Mouse (Mus musculus): ENCODE data around the gene Plbd2. TPM values are rescaled to one million over a fixed set of nuclear protein-coding genes. Genes with fewer than 3 reads are reported as not detected.

Plbd2 gene
- polyA plus RNA-seq, 1 experiment from 2014 or later, result 43.9 TPM

DNA sequence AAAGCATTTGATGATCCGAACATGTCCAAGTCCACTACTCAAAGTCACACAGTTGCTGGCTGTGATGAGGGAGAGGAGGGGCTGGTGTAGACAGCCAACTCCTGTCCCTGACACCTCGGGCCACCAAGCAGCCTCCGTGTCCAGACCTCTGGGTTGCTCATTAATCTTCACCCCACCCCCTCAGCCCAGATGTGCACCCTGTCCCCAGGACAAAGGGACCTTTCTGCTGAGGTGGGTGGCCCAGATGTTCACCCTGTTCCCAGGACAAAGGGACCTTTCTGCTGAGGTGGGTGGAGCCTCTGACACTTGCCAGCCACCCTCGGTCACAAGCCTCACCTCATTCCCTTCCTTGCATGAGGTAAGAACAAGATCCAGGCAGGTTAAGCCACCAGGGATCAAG, 31.9 kb downstream of the Plbd2 start:
- H3K4me1 ChIP-seq (ENCODE audit: control insufficient read depth, insufficient read depth, low read length), result peaks cover 9% of the 10 kb centered on the region
- no peaks in the 10 kb centered on the region for H3K36me3 ChIP-seq (ENCODE audit: control insufficient read depth, insufficient read depth, low read length)
- no peaks in the 10 kb centered on the region; the same call in 1 of the 2 replicates for H3K27me3 ChIP-seq (replicated peaks; ENCODE audit: control insufficient read depth, insufficient read depth, low read length)
- H3K9ac ChIP-seq (ENCODE audit: low read depth, low read length), result no peak overlapping the region
- H3K27ac ChIP-seq (ENCODE audit: low read length), result no peak overlapping the region
- no peaks in the 10 kb centered on the region for H3K9me3 ChIP-seq (ENCODE audit: control insufficient read depth, low read length)
- 40% methylated on average over 4 of the region's 4 CpGs for WGBS
- H3K4me2 ChIP-seq (ENCODE audit: low read depth, low read length), result no peak overlapping the region
- no peak overlapping the region for H3K4me3 ChIP-seq (ENCODE audit: low read length)
- peak; percentile 47 for ATAC-seq

DNA sequence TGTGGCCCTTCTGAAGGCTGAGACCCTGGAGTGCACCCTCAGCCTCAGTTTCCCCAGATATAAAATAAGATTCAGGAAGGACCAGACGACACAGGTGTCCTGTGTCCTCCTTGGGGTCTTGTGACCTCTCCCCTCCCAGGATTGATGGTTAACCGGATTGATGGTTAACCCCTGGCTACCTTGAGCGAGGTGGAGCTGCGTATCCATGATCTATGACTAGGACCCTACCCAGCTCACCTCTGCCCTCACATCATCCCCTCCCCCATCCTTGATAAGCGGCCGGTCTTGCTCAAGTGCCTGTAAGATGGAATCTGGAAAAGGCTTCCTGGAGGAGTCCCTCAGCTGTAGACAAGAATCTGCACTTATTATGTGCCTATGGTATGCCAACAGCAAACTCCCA, 34.6 kb downstream of the Plbd2 start:
- H3K4me1 ChIP-seq (ENCODE audit: control insufficient read depth, insufficient read depth, low read length), result peaks cover 6% of the 10 kb centered on the region
- no peak for ATAC-seq
- WGBS, result 66% methylated on average over 6 of the region's 6 CpGs
- no peak overlapping the region for H3K9ac ChIP-seq (ENCODE audit: low read depth, low read length)
- H3K9me3 ChIP-seq (ENCODE audit: control insufficient read depth, low read length), result no peaks in the 10 kb centered on the region; the same call in 1 of the 2 replicates
- no peak overlapping the region for H3K4me2 ChIP-seq (ENCODE audit: low read depth, low read length)
- no peak overlapping the region for H3K27ac ChIP-seq (ENCODE audit: low read length)
- no peak overlapping the region for H3K4me3 ChIP-seq (ENCODE audit: low read length)
- H3K27me3 ChIP-seq (replicated peaks; ENCODE audit: control insufficient read depth, insufficient read depth, low read length), result no peaks in the 10 kb centered on the region
- H3K36me3 ChIP-seq (ENCODE audit: control insufficient read depth, insufficient read depth, low read length), result no peaks in the 10 kb centered on the region

DNA sequence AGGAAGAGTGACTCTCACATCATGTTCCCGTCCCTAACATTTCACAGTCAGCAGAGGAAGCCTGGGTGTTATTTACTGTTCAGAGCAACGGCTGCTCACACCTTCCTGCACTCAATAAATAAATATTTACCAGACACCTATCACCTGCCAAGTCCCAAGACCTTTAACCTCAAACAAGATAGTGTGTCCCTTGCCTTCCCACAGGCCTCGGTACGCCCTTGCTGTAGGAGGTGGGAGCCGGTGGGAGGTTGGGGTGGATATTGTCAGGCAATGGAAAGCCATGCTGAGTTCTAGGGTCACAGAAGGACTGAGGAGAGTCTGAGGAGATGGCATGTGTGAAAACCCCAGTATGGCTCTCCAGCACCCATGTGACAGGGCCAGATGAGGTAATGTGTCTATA, 35.1 kb downstream of the Plbd2 start:
- Histone ChIP-seq H3K27me3 (replicated peaks; ENCODE audit: control insufficient read depth, insufficient read depth, low read length) (no peaks in the 10 kb centered on the region), H3K27ac (ENCODE audit: low read length) (no peak overlapping the region), H3K4me3 (ENCODE audit: low read length) (no peak overlapping the region), H3K9ac (ENCODE audit: low read depth, low read length) (no peak overlapping the region), H3K9me3 (ENCODE audit: control insufficient read depth, low read length) (no peaks in the 10 kb centered on the region; the same call in 1 of the 2 replicates), H3K4me1 (ENCODE audit: control insufficient read depth, insufficient read depth, low read length) (peaks cover 6% of the 10 kb centered on the region), H3K4me2 (ENCODE audit: low read depth, low read length) (no peak overlapping the region), H3K36me3 (ENCODE audit: control insufficient read depth, insufficient read depth, low read length) (no peaks in the 10 kb centered on the region)
- ATAC-seq, result peak; percentile 37; the same call in 1 of the 2 replicates
- 58% methylated on average over 5 of the region's 5 CpGs for WGBS

DNA sequence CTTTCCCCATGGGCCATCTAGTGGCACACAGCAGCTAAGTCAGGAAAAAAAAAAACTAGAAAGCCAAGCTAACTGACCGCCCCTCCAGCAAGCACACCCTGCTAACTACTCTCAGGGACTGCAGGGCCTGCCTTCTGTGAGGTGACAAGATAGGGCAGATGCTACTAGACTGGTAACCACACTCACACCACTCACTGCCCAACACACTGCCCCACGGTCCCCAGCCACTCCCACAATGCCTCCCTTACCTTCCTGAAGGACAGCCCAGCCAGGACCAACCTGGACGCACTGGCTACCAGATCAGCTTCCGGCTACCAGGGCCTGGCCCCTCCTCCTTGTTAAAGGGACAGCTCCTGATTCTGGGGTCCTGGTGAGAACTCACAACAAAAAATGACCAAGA, 36.4 kb downstream of the Plbd2 start:
- Histone ChIP-seq H3K9ac (ENCODE audit: low read depth, low read length) (peak overlapping the region; percentile 44; the same call in 1 of the 2 replicates), H3K9me3 (ENCODE audit: control insufficient read depth, low read length) (no peaks in the 10 kb centered on the region; the same call in 1 of the 2 replicates), H3K27me3 (replicated peaks; ENCODE audit: control insufficient read depth, insufficient read depth, low read length) (no peaks in the 10 kb centered on the region), H3K4me2 (ENCODE audit: low read depth, low read length) (peak overlapping the region; percentile 33), H3K27ac (ENCODE audit: low read length) (no peak overlapping the region), H3K36me3 (ENCODE audit: control insufficient read depth, insufficient read depth, low read length) (no peaks in the 10 kb centered on the region), H3K4me1 (ENCODE audit: control insufficient read depth, insufficient read depth, low read length) (peaks cover 6% of the 10 kb centered on the region), H3K4me3 (ENCODE audit: low read length) (peak overlapping the region; percentile 37)
- ATAC-seq, result peak; percentile 62
- 4% methylated on average over 4 of the region's 4 CpGs for WGBS

DNA sequence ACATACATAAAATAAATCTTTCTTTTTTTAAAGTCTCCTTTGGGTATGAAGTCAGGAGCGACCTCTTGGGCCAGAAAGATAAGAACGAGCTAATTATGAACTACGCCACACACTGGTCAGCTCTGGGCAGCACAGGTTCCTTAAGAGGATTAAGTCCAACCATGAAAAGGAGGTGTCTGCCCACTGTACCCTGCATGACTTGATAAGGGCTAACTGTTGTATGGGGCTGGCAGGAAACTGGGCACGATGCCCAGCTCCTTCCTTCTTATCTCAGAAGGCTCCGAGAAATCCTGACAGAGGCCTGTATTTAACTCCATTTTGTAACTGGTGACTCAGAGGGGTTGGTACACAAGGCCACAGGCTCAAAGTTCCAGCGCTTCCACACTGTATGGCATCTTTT, 37.6 kb downstream of the Plbd2 start:
- Histone ChIP-seq H3K4me2 (ENCODE audit: low read depth, low read length) (no peak overlapping the region), H3K36me3 (ENCODE audit: control insufficient read depth, insufficient read depth, low read length) (no peaks in the 10 kb centered on the region), H3K27ac (ENCODE audit: low read length) (no peak overlapping the region), H3K4me1 (ENCODE audit: control insufficient read depth, insufficient read depth, low read length) (no peaks in the 10 kb centered on the region), H3K9ac (ENCODE audit: low read depth, low read length) (no peak overlapping the region), H3K27me3 (replicated peaks; ENCODE audit: control insufficient read depth, insufficient read depth, low read length) (no peaks in the 10 kb centered on the region), H3K9me3 (ENCODE audit: control insufficient read depth, low read length) (no peaks in the 10 kb centered on the region; the same call in 1 of the 2 replicates), H3K4me3 (ENCODE audit: low read length) (no peak overlapping the region)
- peak; percentile 59 for ATAC-seq
- 72% methylated on average over 6 of the region's 6 CpGs for WGBS

DNA sequence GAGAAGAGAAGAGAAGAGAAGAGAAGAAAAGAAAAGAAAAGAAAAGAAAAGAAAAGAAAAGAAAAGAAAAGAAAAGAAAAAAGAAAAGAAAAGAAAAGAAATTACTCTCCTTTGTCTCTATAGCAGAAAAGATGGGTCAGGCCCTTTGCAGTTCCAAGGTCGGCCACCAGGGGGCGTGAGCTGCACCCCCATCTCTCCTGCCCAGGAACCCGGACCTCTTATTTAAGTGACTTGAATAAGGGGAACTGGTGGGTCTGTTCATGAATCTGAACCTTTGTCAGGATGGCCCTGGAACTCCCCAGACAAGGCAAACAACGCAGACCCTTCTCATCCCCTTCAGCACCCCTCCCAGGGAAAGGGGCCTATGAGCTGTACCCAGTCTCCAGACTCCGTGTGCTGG, 38.4 kb downstream of the Plbd2 start:
- Histone ChIP-seq H3K27me3 (replicated peaks; ENCODE audit: control insufficient read depth, insufficient read depth, low read length) (no peaks in the 10 kb centered on the region), H3K4me1 (ENCODE audit: control insufficient read depth, insufficient read depth, low read length) (no peaks in the 10 kb centered on the region), H3K36me3 (ENCODE audit: control insufficient read depth, insufficient read depth, low read length) (no peaks in the 10 kb centered on the region), H3K4me2 (ENCODE audit: low read depth, low read length) (no peak overlapping the region), H3K9me3 (ENCODE audit: control insufficient read depth, low read length) (no peaks in the 10 kb centered on the region; the same call in 1 of the 2 replicates), H3K9ac (ENCODE audit: low read depth, low read length) (no peak overlapping the region), H3K27ac (ENCODE audit: low read length) (no peak overlapping the region), H3K4me3 (ENCODE audit: low read length) (no peak overlapping the region)
- ATAC-seq, result no peak
- 43% methylated on average over 5 of the region's 5 CpGs for WGBS

DNA sequence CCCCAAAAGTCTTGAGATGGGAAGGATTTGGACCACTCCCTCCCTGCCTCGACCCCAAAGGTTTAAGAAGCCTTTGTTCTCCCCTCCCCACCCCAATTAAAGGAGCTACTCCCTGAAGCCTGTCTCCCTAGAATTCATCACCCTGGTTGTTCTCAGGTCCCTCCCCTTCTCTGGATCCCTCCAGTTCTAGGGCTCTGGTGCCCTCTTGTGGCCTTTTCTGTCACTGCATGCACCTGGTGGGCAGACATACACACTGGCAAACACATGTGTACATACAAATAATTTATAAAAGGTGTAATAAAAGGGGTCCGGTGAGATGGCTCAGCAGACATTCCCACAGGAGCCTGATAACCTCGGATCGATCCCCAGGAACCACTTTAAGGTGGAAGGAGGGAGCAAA, 39.1 kb downstream of the Plbd2 start:
- WGBS, result 76% methylated on average over 4 of the region's 4 CpGs
- Histone ChIP-seq H3K9me3 (ENCODE audit: control insufficient read depth, low read length) (no peaks in the 10 kb centered on the region; the same call in 1 of the 2 replicates), H3K4me1 (ENCODE audit: control insufficient read depth, insufficient read depth, low read length) (no peaks in the 10 kb centered on the region), H3K4me3 (ENCODE audit: low read length) (no peak overlapping the region), H3K27me3 (replicated peaks; ENCODE audit: control insufficient read depth, insufficient read depth, low read length) (no peaks in the 10 kb centered on the region), H3K36me3 (ENCODE audit: control insufficient read depth, insufficient read depth, low read length) (no peaks in the 10 kb centered on the region), H3K9ac (ENCODE audit: low read depth, low read length) (no peak overlapping the region), H3K27ac (ENCODE audit: low read length) (no peak overlapping the region), H3K4me2 (ENCODE audit: low read depth, low read length) (no peak overlapping the region)
- ATAC-seq, result no peak

DNA sequence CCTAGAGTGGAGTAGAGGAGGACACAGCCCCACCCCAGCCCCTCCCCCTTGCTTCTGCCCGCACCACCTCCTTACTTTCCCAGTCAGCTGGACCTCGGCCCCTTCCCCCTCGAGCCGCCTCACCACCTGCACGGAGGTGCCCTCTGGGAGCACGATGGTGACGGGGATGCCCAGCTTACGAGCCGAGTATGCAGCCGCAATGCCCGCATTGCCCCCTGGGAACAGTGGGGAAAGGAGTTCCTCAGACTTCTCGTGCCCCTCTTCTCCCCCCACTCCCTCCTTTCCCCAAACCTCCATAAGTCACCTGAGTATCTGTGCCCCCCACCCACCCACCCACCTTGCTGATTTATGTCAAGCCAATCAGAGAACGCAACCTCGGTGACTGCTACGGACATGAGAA, 41.5 kb downstream of the Plbd2 start:
- no peak overlapping the region for H3K9ac ChIP-seq (ENCODE audit: low read depth, low read length)
- WGBS, result 73% methylated on average over 15 of the region's 15 CpGs
- H3K27me3 ChIP-seq (replicated peaks; ENCODE audit: control insufficient read depth, insufficient read depth, low read length), result no peaks in the 10 kb centered on the region
- no peaks in the 10 kb centered on the region for H3K4me1 ChIP-seq (ENCODE audit: control insufficient read depth, insufficient read depth, low read length)
- H3K4me3 ChIP-seq (ENCODE audit: low read length), result no peak overlapping the region
- H3K9me3 ChIP-seq (ENCODE audit: control insufficient read depth, low read length), result no peaks in the 10 kb centered on the region; the same call in 1 of the 2 replicates
- H3K4me2 ChIP-seq (ENCODE audit: low read depth, low read length), result no peak overlapping the region
- H3K36me3 ChIP-seq (ENCODE audit: control insufficient read depth, insufficient read depth, low read length), result no peaks in the 10 kb centered on the region
- no peak for ATAC-seq
- no peak overlapping the region for H3K27ac ChIP-seq (ENCODE audit: low read length)

DNA sequence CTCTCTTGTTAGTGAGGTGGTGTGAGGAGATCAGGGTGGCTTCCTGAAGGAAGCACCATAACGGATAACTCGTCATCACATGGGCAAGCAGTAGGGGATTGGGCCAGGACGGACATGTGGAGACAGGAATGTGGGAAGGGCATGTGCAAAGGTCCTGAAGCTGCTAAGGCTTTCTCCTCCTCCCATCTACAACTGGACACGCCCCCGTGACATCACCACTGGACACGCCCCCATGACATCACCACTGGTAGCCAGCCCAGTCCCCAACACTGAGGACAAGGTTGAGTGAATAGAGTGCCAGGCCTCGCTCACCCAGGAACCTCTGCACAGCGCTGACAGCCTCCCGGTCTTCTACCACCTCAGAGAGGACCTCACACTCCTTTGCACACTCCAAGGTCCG, 44.3 kb downstream of the Plbd2 start:
- no peak for ATAC-seq
- Histone ChIP-seq H3K4me3 (ENCODE audit: low read length) (no peak overlapping the region), H3K27me3 (replicated peaks; ENCODE audit: control insufficient read depth, insufficient read depth, low read length) (no peaks in the 10 kb centered on the region), H3K36me3 (ENCODE audit: control insufficient read depth, insufficient read depth, low read length) (no peaks in the 10 kb centered on the region), H3K27ac (ENCODE audit: low read length) (no peak overlapping the region), H3K4me1 (ENCODE audit: control insufficient read depth, insufficient read depth, low read length) (no peaks in the 10 kb centered on the region), H3K9me3 (ENCODE audit: control insufficient read depth, low read length) (no peaks in the 10 kb centered on the region), H3K9ac (ENCODE audit: low read depth, low read length) (no peak overlapping the region), H3K4me2 (ENCODE audit: low read depth, low read length) (no peak overlapping the region)
- WGBS, result 78% methylated on average over 10 of the region's 10 CpGs

DNA sequence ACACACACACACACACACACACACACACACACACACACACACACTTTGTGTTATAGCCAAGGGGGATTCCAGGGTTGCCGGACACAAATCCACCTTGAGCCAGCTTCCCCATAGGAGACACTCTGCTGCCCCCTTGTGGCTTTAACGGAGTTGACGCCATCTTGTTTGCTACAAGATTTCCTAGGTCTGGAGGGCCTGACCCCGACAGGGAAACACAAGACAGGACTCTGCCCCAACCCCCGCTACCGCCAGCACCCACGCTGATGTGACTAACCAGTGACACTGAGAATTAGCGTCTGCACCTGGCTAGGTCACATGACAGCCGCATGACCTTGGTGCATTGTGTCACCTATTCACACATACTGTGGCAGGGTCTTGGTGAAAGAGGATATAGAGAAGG, 45.8 kb downstream of the Plbd2 start:
- WGBS, result 8% methylated on average over 9 of the region's 9 CpGs
- H3K27ac ChIP-seq (ENCODE audit: low read length), result no peak overlapping the region
- no peaks in the 10 kb centered on the region for H3K27me3 ChIP-seq (replicated peaks; ENCODE audit: control insufficient read depth, insufficient read depth, low read length)
- H3K4me3 ChIP-seq (ENCODE audit: low read length), result no peak overlapping the region
- H3K36me3 ChIP-seq (ENCODE audit: control insufficient read depth, insufficient read depth, low read length), result no peaks in the 10 kb centered on the region
- no peak; the same call in 1 of the 2 replicates for ATAC-seq
- no peak overlapping the region for H3K4me2 ChIP-seq (ENCODE audit: low read depth, low read length)
- H3K9ac ChIP-seq (ENCODE audit: low read depth, low read length), result no peak overlapping the region
- no peaks in the 10 kb centered on the region for H3K4me1 ChIP-seq (ENCODE audit: control insufficient read depth, insufficient read depth, low read length)
- no peaks in the 10 kb centered on the region for H3K9me3 ChIP-seq (ENCODE audit: control insufficient read depth, low read length)
